Mouse (Mus musculus) intestine, postnatal 0 days (tissue): ENCODE measurements at regions not wholly inside any gene's neighbourhood (a gene's known extent, or its start where the extent isn't known, plus 50 kb on each side); places are given as distances from the start of the nearest gene placed in this dataset.

Experiments used
- ATAC-seq: fragments of 200-750 bp; cut with Nextera tagmentation; 2 replicates; pipeline ENCODE4 v1.8.0; 2017; ENCODE audit warnings: mild to moderate bottlenecking, moderate TSS enrichment, moderate library complexity
- H3K27ac ChIP-seq: fragments of 300-500 bp; sonication (generic); 2 replicates; pipeline ENCODE4 v1.5.1; 2014; ENCODE audit warnings: mild to moderate bottlenecking, low read depth, low read length, moderate library complexity
- H3K27me3 ChIP-seq: fragments of 300-500 bp; sonication (generic); replicated peaks from 2 replicates; pipeline ENCODE4 v1.6.1; 2014; ENCODE audit warnings: low read length, mixed read lengths; ENCODE audit not compliant: control insufficient read depth, insufficient read depth
- H3K36me3 ChIP-seq: fragments of 300-500 bp; sonication (generic); 2 replicates; pipeline ENCODE4 v1.6.1; 2014; ENCODE audit warnings: mild to moderate bottlenecking, moderate library complexity; ENCODE audit not compliant: control insufficient read depth, insufficient read depth
- H3K4me1 ChIP-seq: fragments of 300-500 bp; sonication (generic); replicated peaks from 2 replicates; pipeline ENCODE4 v1.6.1; 2014; ENCODE audit warnings: antibody characterized with exemption, low read length, mixed read lengths; ENCODE audit not compliant: control insufficient read depth, insufficient read depth
- H3K4me2 ChIP-seq: fragments of 300-500 bp; sonication (generic); replicated peaks from 2 replicates; pipeline ENCODE4 v1.6.1; 2014; ENCODE audit warnings: low read depth, mild to moderate bottlenecking, moderate library complexity
- H3K4me3 ChIP-seq: fragments of 300-500 bp; sonication (generic); 2 replicates; pipeline ENCODE4 v1.5.1; 2014; ENCODE audit warnings: low read depth, low read length
- H3K9ac ChIP-seq: fragments of 300-500 bp; sonication (generic); 2 replicates; pipeline ENCODE4 v1.6.1; 2014; ENCODE audit warnings: mild to moderate bottlenecking, low read depth, low read length
- H3K9me3 ChIP-seq: fragments of 300-500 bp; sonication (generic); 2 replicates; pipeline ENCODE4 v1.6.1; 2016; ENCODE audit warnings: mixed run types; ENCODE audit not compliant: control insufficient read depth
- CTCF ChIP-seq: sonication (generic); IDR thresholded peaks from 2 replicates; pipeline ENCODE4 v1.5.1; 2016; ENCODE audit warnings: low read depth, mild to moderate bottlenecking, control low read depth, antibody characterized with exemption, moderate library complexity
- WGBS: fragments of 180-500 bp; shearing (Covaris S2); extraction: QIAGEN DNeasy Blood & Tissue Kit; methylation state at CpG from one replicate; pipeline ENCODE4 v1.1.7; 2014; 5-methylcytosine and 5-hydroxymethylcytosine counted together

GRCm38 (mm10) chr6:6463807-6464470 lies 114.5 kb downstream of the Sem1 start:
- 22% methylated on average over 7 of the region's 7 CpGs for WGBS
- no peaks in the 10 kb centered on the region for H3K27me3 ChIP-seq
- H3K4me3 ChIP-seq, result no peak overlapping the region
- no peak overlapping the region for H3K27ac ChIP-seq
- no peaks in the 10 kb centered on the region for H3K9me3 ChIP-seq
- no peak overlapping the region for H3K9ac ChIP-seq
- H3K4me2 ChIP-seq, result no peak overlapping the region
- no peaks in the 10 kb centered on the region for H3K4me1 ChIP-seq
- peak; percentile 38 for TF ChIP-seq CTCF
- no peaks in the 10 kb centered on the region for H3K36me3 ChIP-seq
- ATAC-seq, result no peak

- 31% methylated on average over 2 of the region's 2 CpGs for WGBS
- Histone ChIP-seq H3K36me3 (no peaks in the 10 kb centered on the region), H3K9ac (no peak overlapping the region), H3K4me1 (no peaks in the 10 kb centered on the region), H3K27me3 (no peaks in the 10 kb centered on the region), H3K9me3 (no peaks in the 10 kb centered on the region), H3K4me2 (no peak overlapping the region), H3K4me3 (no peak overlapping the region), H3K27ac (no peak overlapping the region)
- ATAC-seq, result no peak
- TF ChIP-seq CTCF, result no peak
Observed at GRCm38 (mm10) chr6:6459918-6460239, 118.6 kb downstream of the Sem1 start.

GRCm38 (mm10) chr6:6459006-6459917 lies 119.2 kb downstream of the Sem1 start:
- Histone ChIP-seq H3K27ac (no peak overlapping the region), H3K4me3 (no peak overlapping the region), H3K4me1 (no peaks in the 10 kb centered on the region), H3K36me3 (no peaks in the 10 kb centered on the region), H3K9me3 (no peaks in the 10 kb centered on the region), H3K4me2 (no peak overlapping the region), H3K27me3 (no peaks in the 10 kb centered on the region), H3K9ac (no peak overlapping the region)
- 27% methylated on average over 14 of the region's 14 CpGs for WGBS
- no peak for ATAC-seq
- TF ChIP-seq CTCF, result no peak

GRCm38 (mm10) chr6:6457726-6458125 lies 120.7 kb downstream of the Sem1 start:
- ATAC-seq, result peak; percentile 64; the same call in 1 of the 2 replicates
- Histone ChIP-seq H3K9me3 (no peaks in the 10 kb centered on the region), H3K36me3 (no peaks in the 10 kb centered on the region), H3K27me3 (no peaks in the 10 kb centered on the region), H3K4me1 (no peaks in the 10 kb centered on the region), H3K27ac (no peak overlapping the region), H3K9ac (no peak overlapping the region), H3K4me2 (no peak overlapping the region), H3K4me3 (no peak overlapping the region)
- no peak for TF ChIP-seq CTCF
- 50% methylated on average over 4 of the region's 4 CpGs for WGBS

GRCm38 (mm10) chr6:6457001-6457400 lies 121.5 kb downstream of the Sem1 start:
- Histone ChIP-seq H3K4me3 (no peak overlapping the region), H3K9me3 (no peaks in the 10 kb centered on the region), H3K4me2 (no peak overlapping the region), H3K4me1 (no peaks in the 10 kb centered on the region), H3K9ac (no peak overlapping the region), H3K27me3 (no peaks in the 10 kb centered on the region), H3K27ac (no peak overlapping the region), H3K36me3 (no peaks in the 10 kb centered on the region)
- TF ChIP-seq CTCF, result no peak
- ATAC-seq, result no peak
- 64% methylated on average over 5 of the region's 5 CpGs for WGBS

GRCm38 (mm10) chr6:6455566-6455965 lies 122.9 kb downstream of the Sem1 start:
- no peak overlapping the region for H3K4me3 ChIP-seq
- ATAC-seq, result no peak
- H3K4me2 ChIP-seq, result no peak overlapping the region
- H3K4me1 ChIP-seq, result no peaks in the 10 kb centered on the region
- no peaks in the 10 kb centered on the region for H3K36me3 ChIP-seq
- no peaks in the 10 kb centered on the region for H3K9me3 ChIP-seq
- TF ChIP-seq CTCF, result no peak
- no peaks in the 10 kb centered on the region for H3K27me3 ChIP-seq
- no peak overlapping the region for H3K27ac ChIP-seq
- H3K9ac ChIP-seq, result no peak overlapping the region
- WGBS, result 82% methylated on average over 5 of the region's 5 CpGs
